Mouse (Mus musculus) megakaryocyte, embryonic 14.5 days (primary cell): Measurements from ENCODE around the gene Gm42688.

Source experiments
- FLI1 ChIP-seq: IDR thresholded peaks from 2 replicates; pipeline ENCODE4 v1.6.1; 2012; ENCODE audit warnings: low read length, inconsistent platforms, mixed read lengths
- GATA1 ChIP-seq: IDR thresholded peaks from 3 replicates; pipeline ENCODE4 v1.6.1; 2012; ENCODE audit warnings: mixed read lengths, low read length, inconsistent platforms, borderline replicate concordance

- TF ChIP-seq FLI1 (no peak), GATA1 (no peak)
These were observed 46.5 kb upstream of the Gm42688 start, which contains the start of gene Htra2 for GRCm38 (mm10) chr6:83054871-83055431.
